Mouse (Mus musculus): ENCODE data around the gene Rprd2. TPM values are rescaled to one million over a fixed set of nuclear protein-coding genes. Genes with fewer than 3 reads are reported as not detected.
A peak's percentile ranks its signal among the peaks of the same experiment; 100 is the strongest.
"Not testable (repeated sequence)": the region's sequence is repeated elsewhere in the genome, so short reads cannot be mapped to it uniquely, and the experiment has no call there.

The Rprd2 gene
- total RNA-seq (2017) = 30.7 and 32.6 TPM in 2 replicates

- ATAC-seq (replicated peaks in 1 of 2; ENCODE audit: insufficient read depth in 1 of 2, low FRiP score in 2 of 2, low TSS enrichment in 1 of 2, low read depth in 1 of 2, poor library complexity in 2 of 2, severe bottlenecking in 2 of 2) = peak in 1 of 2 experiments; percentile 34; a peak in 1 of 4 replicates
These were observed at the start of gene Rprd2 for GRCm38 (mm10) chr3:95818571-95819288. Rprd2 (minus strand) TSS chr3:95818863.

- ATAC-seq (replicated peaks in 1 of 2; ENCODE audit: insufficient read depth in 1 of 2, low FRiP score in 2 of 2, low TSS enrichment in 1 of 2, low read depth in 1 of 2, poor library complexity in 2 of 2, severe bottlenecking in 2 of 2) = no peak
These were observed 48.7 kb upstream of the Rprd2 start for GRCm38 (mm10) chr3:95867408-95867807.

- no peak for ATAC-seq (replicated peaks in 1 of 2; ENCODE audit: insufficient read depth in 1 of 2, low FRiP score in 2 of 2, low TSS enrichment in 1 of 2, low read depth in 1 of 2, poor library complexity in 2 of 2, severe bottlenecking in 2 of 2)
These were observed 47.4 kb upstream of the Rprd2 start for GRCm38 (mm10) chr3:95866071-95866470.

- ATAC-seq (replicated peaks in 1 of 2; ENCODE audit: insufficient read depth in 1 of 2, low FRiP score in 2 of 2, low TSS enrichment in 1 of 2, low read depth in 1 of 2, poor library complexity in 2 of 2, severe bottlenecking in 2 of 2) = no peak
These were observed 46.9 kb upstream of the Rprd2 start for GRCm38 (mm10) chr3:95865571-95865970.

- ATAC-seq (replicated peaks in 1 of 2; ENCODE audit: insufficient read depth in 1 of 2, low FRiP score in 2 of 2, low TSS enrichment in 1 of 2, low read depth in 1 of 2, poor library complexity in 2 of 2, severe bottlenecking in 2 of 2) = no peak
These were observed 46.4 kb upstream of the Rprd2 start for GRCm38 (mm10) chr3:95865050-95865449.

- no peak for ATAC-seq (replicated peaks in 1 of 2; ENCODE audit: insufficient read depth in 1 of 2, low FRiP score in 2 of 2, low TSS enrichment in 1 of 2, low read depth in 1 of 2, poor library complexity in 2 of 2, severe bottlenecking in 2 of 2)
These were observed 44.9 kb upstream of the Rprd2 start for GRCm38 (mm10) chr3:95863578-95863977.

- peak; percentile 88 to 92 for ATAC-seq (replicated peaks in 1 of 2; ENCODE audit: insufficient read depth in 1 of 2, low FRiP score in 2 of 2, low TSS enrichment in 1 of 2, low read depth in 1 of 2, poor library complexity in 2 of 2, severe bottlenecking in 2 of 2)
These were observed 43.1 kb upstream of the Rprd2 start for GRCm38 (mm10) chr3:95861796-95862195.

- ATAC-seq (replicated peaks in 1 of 2; ENCODE audit: insufficient read depth in 1 of 2, low FRiP score in 2 of 2, low TSS enrichment in 1 of 2, low read depth in 1 of 2, poor library complexity in 2 of 2, severe bottlenecking in 2 of 2) = no peak
These were observed 42.6 kb upstream of the Rprd2 start for GRCm38 (mm10) chr3:95861216-95861615.

GRCm38 (mm10) chr3:95860323-95860722 is 41.7 kb upstream of the Rprd2 start:
- no peak for ATAC-seq (replicated peaks in 1 of 2; ENCODE audit: insufficient read depth in 1 of 2, low FRiP score in 2 of 2, low TSS enrichment in 1 of 2, low read depth in 1 of 2, poor library complexity in 2 of 2, severe bottlenecking in 2 of 2)

- not testable (repeated sequence) for ATAC-seq (replicated peaks in 1 of 2; ENCODE audit: insufficient read depth in 1 of 2, low FRiP score in 2 of 2, low TSS enrichment in 1 of 2, low read depth in 1 of 2, poor library complexity in 2 of 2, severe bottlenecking in 2 of 2)
These were observed 39.6 kb upstream of the Rprd2 start for GRCm38 (mm10) chr3:95858278-95858677.

- ATAC-seq (replicated peaks in 1 of 2; ENCODE audit: insufficient read depth in 1 of 2, low FRiP score in 2 of 2, low TSS enrichment in 1 of 2, low read depth in 1 of 2, poor library complexity in 2 of 2, severe bottlenecking in 2 of 2) = not testable (repeated sequence)
These were observed 38.4 kb upstream of the Rprd2 start for GRCm38 (mm10) chr3:95857050-95857449.

GRCm38 (mm10) chr3:95856115-95856514 is 37.5 kb upstream of the Rprd2 start:
- ATAC-seq (replicated peaks in 1 of 2; ENCODE audit: insufficient read depth in 1 of 2, low FRiP score in 2 of 2, low TSS enrichment in 1 of 2, low read depth in 1 of 2, poor library complexity in 2 of 2, severe bottlenecking in 2 of 2) = no peak

- peak; percentile 92 to 98 for ATAC-seq (replicated peaks in 1 of 2; ENCODE audit: insufficient read depth in 1 of 2, low FRiP score in 2 of 2, low TSS enrichment in 1 of 2, low read depth in 1 of 2, poor library complexity in 2 of 2, severe bottlenecking in 2 of 2)
These were observed 36.9 kb upstream of the Rprd2 start, which contains the start of gene Prpf3 for GRCm38 (mm10) chr3:95855502-95856089. Prpf3 (minus strand) TSS chr3:95855885.

GRCm38 (mm10) chr3:95851317-95851716 is 32.7 kb upstream of the Rprd2 start:
- no peak for ATAC-seq (replicated peaks in 1 of 2; ENCODE audit: insufficient read depth in 1 of 2, low FRiP score in 2 of 2, low TSS enrichment in 1 of 2, low read depth in 1 of 2, poor library complexity in 2 of 2, severe bottlenecking in 2 of 2)

- ATAC-seq (replicated peaks in 1 of 2; ENCODE audit: insufficient read depth in 1 of 2, low FRiP score in 2 of 2, low TSS enrichment in 1 of 2, low read depth in 1 of 2, poor library complexity in 2 of 2, severe bottlenecking in 2 of 2) = no peak
These were observed 31.9 kb upstream of the Rprd2 start for GRCm38 (mm10) chr3:95850611-95851010.

GRCm38 (mm10) chr3:95842503-95843214 is 24.0 kb upstream of the Rprd2 start:
- ATAC-seq (replicated peaks in 1 of 2; ENCODE audit: insufficient read depth in 1 of 2, low FRiP score in 2 of 2, low TSS enrichment in 1 of 2, low read depth in 1 of 2, poor library complexity in 2 of 2, severe bottlenecking in 2 of 2) = no peak

- ATAC-seq (replicated peaks in 1 of 2; ENCODE audit: insufficient read depth in 1 of 2, low FRiP score in 2 of 2, low TSS enrichment in 1 of 2, low read depth in 1 of 2, poor library complexity in 2 of 2, severe bottlenecking in 2 of 2) = no peak
These were observed 20.6 kb upstream of the Rprd2 start for GRCm38 (mm10) chr3:95839250-95839649.

GRCm38 (mm10) chr3:95829053-95829452 is 10.4 kb upstream of the Rprd2 start:
- ATAC-seq (replicated peaks in 1 of 2; ENCODE audit: insufficient read depth in 1 of 2, low FRiP score in 2 of 2, low TSS enrichment in 1 of 2, low read depth in 1 of 2, poor library complexity in 2 of 2, severe bottlenecking in 2 of 2) = no peak
